Mouse (Mus musculus) B cell, adult 62 days (primary cell): Measurements from ENCODE around the gene Sac3d1. TPM values are rescaled to one million over a fixed set of nuclear protein-coding genes. Genes with fewer than 3 reads are reported as not detected.

ENCODE experiments used
- total RNA-seq: library from RNA; stranded (reverse); gene quantifications from 4 replicates; pipeline ENCODE4 v1.2.4, GENCODE M21; 2023

The Sac3d1 gene
- 6.4 to 8.9 TPM (median 8.8 TPM) in 4 replicates for total RNA-seq

GRCm38 (mm10) chr19:6117986-6118676 lies at the start of gene Sac3d1:
Sac3d1 (minus strand) TSS chr19:6118650.

GRCm38 (mm10) chr19:6141394-6141749 lies 22.9 kb upstream of the Sac3d1 start, which contains the start of gene Arl2:
Arl2 (minus strand) TSS chr19:6141548.

GRCm38 (mm10) chr19:6140678-6141393 lies 22.4 kb upstream of the Sac3d1 start, which contains the start of gene Batf2:
Batf2 (plus strand) TSS chr19:6140983.

GRCm38 (mm10) chr19:6127760-6128341 lies 9.4 kb upstream of the Sac3d1 start, which contains the start of gene Snx15:
Snx15 (minus strand) TSS chr19:6128304.

GRCm38 (mm10) chr19:6105586-6105985 lies 12.9 kb downstream of the Sac3d1 start, which contains the start of gene Naaladl1:
Naaladl1 (plus strand) TSS chr19:6105782.

DNA sequence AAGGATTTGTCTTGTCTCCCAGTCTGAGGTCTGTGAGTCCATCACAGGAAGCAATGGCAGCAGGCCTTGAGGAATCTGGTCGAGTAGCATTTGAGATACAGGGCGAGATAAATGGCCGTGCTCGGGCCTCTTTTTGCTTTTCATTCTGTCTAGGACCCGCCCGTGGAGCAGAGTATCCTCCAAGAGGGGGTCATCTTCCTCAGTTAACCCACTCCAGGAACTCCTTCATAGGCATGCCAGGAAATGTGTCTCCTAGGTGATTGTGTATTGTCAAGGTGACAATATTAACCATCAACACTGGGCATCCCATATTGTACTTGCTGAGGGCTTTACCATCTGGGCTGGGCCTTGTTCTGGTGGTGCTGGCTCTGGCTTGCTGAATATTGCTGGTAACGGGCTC lies 24.3 kb downstream of the Sac3d1 start, which contains the start of gene AC131692.1:
AC131692.1 (plus strand) TSS at position 301 of the 400 bp plus-strand sequence.

GRCm38 (mm10) chr19:6084478-6085248 lies 33.8 kb downstream of the Sac3d1 start, which contains the start of the genes Zfpl1 and Cdca5:
Zfpl1 (minus strand) TSS chr19:6084956.
Cdca5 (plus strand) TSS chr19:6084983.

GRCm38 (mm10) chr19:6082156-6082555 lies 36.3 kb downstream of the Sac3d1 start, which contains the start of gene Gm28374:
Gm28374 (minus strand) TSS chr19:6082256.

GRCm38 (mm10) chr19:6079983-6080480 lies 38.4 kb downstream of the Sac3d1 start, which contains the start of gene Tmem262:
Tmem262 (plus strand) TSS chr19:6080033.

GRCm38 (mm10) chr19:6076564-6077393 lies 41.7 kb downstream of the Sac3d1 start, which contains the start of gene Vps51:
Vps51 (minus strand) TSS chr19:6077231.

DNA sequence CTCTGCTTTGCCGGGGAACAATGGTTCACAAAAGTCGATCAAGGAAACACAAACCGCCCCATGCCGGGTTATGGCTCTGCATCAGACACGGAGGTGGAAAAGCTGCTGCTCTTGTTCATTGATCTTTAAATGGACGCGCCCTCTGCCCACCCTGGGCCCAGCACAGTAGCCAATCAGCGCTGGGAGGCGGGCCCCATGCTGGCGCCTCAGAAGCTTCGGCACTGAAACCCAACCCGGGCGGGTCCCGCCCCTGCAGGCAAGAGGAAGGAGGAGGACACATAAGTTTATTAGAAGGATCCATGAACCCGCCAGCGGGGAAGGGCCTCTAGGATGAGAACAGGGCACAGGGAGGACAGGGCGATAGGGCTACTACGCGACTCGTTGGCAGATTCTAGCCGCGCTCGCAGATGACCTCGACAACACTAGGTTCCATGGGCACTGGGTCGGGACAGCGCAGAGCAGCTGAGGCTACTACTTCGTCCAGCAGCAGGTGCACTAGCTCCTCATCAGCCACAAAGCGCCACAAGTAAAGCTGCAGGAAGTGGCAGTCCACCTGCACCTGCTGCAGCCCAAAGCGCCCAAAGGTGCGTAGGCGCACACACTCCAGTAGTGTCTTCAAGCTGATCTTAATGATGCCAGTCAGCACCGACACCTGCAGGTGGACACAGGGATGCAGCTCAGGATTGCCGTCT lies 50.6 kb downstream of the Sac3d1 start, which contains the start of gene Tm7sf2:
Tm7sf2 (minus strand) TSS at position 650 of the 692 bp plus-strand sequence.

Other genes with a start within 250 kb of the Sac3d1 start
- 33.0 to 43.6 TPM (median 39.5 TPM) in 4 replicates for gene Frmd8, start 243.4 kb downstream of the Sac3d1 start, total RNA-seq
- gene Slc25a45, start 240.8 kb downstream of the Sac3d1 start, total RNA-seq = 17.1 to 24.8 TPM (median 22.9 TPM) in 4 replicates
- 1.8 to 2.4 TPM (median 2.4 TPM) in 4 replicates for gene Tigd3, start 224.5 kb downstream of the Sac3d1 start, total RNA-seq
- gene Dpf2, start 205.6 kb downstream of the Sac3d1 start, total RNA-seq = 146 to 167 TPM (median 148 TPM) in 4 replicates
- gene Cdc42ep2, start 193.8 kb downstream of the Sac3d1 start, total RNA-seq = 0.15 to 0.43 TPM (median 0.15 TPM) in 3 of 4 replicates, not detected in the other
- 70.0 to 82.8 TPM (median 72.2 TPM) in 4 replicates for gene Pola2, start 154.4 kb downstream of the Sac3d1 start, total RNA-seq
- gene Slc22a20, start 132.5 kb downstream of the Sac3d1 start, total RNA-seq = not detected in 4 replicates
- 72.1 to 103 TPM (median 80.6 TPM) in 4 replicates for gene Capn1, start 102.8 kb downstream of the Sac3d1 start, total RNA-seq
- 154 to 181 TPM (median 166 TPM) in 4 replicates for gene Syvn1, start 72.1 kb downstream of the Sac3d1 start, total RNA-seq
- gene Mrpl49, start 60.9 kb downstream of the Sac3d1 start, total RNA-seq = 15.2 to 17.2 TPM (median 15.8 TPM) in 4 replicates
- 3,352 to 3,577 TPM (median 3,439 TPM) in 4 replicates for gene Fau, start 60.8 kb downstream of the Sac3d1 start, total RNA-seq
- gene Znhit2, start 57.5 kb downstream of the Sac3d1 start, total RNA-seq = 10.8 to 13.2 TPM (median 12.5 TPM) in 4 replicates
- gene Tm7sf2, start 50.3 kb downstream of the Sac3d1 start, total RNA-seq = 9.1 to 13.6 TPM (median 10.5 TPM) in 4 replicates
- gene Vps51, start 41.4 kb downstream of the Sac3d1 start, total RNA-seq = 94.8 to 109 TPM (median 102 TPM) in 4 replicates
- gene Tmem262, start 38.6 kb downstream of the Sac3d1 start, total RNA-seq = not detected in 4 replicates
- gene Gm28374, start 36.4 kb downstream of the Sac3d1 start, total RNA-seq = not detected in 4 replicates
- gene Zfpl1, start 33.7 kb downstream of the Sac3d1 start, total RNA-seq = 50.9 to 56.9 TPM (median 54.3 TPM) in 4 replicates
- gene Cdca5, start 33.7 kb downstream of the Sac3d1 start, total RNA-seq = 1.4 to 2.8 TPM (median 1.8 TPM) in 4 replicates
- 0.81 TPM in 1 of 4 replicates, not detected in the others for gene AC131692.1, start 24.2 kb downstream of the Sac3d1 start, total RNA-seq
- not detected in 4 replicates for gene Naaladl1, start 12.9 kb downstream of the Sac3d1 start, total RNA-seq
- 31.0 to 37.8 TPM (median 33.7 TPM) in 4 replicates for gene Snx15, start 9.7 kb upstream of the Sac3d1 start, total RNA-seq
- gene Batf2, start 22.3 kb upstream of the Sac3d1 start, total RNA-seq = not detected in 4 replicates
- gene Arl2, start 22.9 kb upstream of the Sac3d1 start, total RNA-seq = 27.2 to 31.2 TPM (median 29.9 TPM) in 4 replicates
- gene Majin, start 65.7 kb upstream of the Sac3d1 start, total RNA-seq = not detected in 4 replicates
- not detected in 4 replicates for gene Gpha2, start 107.7 kb upstream of the Sac3d1 start, total RNA-seq
- 24.9 to 26.1 TPM (median 25.8 TPM) in 4 replicates for gene Ppp2r5b, start 117.2 kb upstream of the Sac3d1 start, total RNA-seq
- gene Atg2a, start 123.0 kb upstream of the Sac3d1 start, total RNA-seq = 179 to 210 TPM (median 199 TPM) in 4 replicates
- gene Ehd1, start 158.1 kb upstream of the Sac3d1 start, total RNA-seq = 271 to 293 TPM (median 280 TPM) in 4 replicates
- gene Cdc42bpg, start 187.8 kb upstream of the Sac3d1 start, total RNA-seq = 13.0 to 21.1 TPM (median 19.9 TPM) in 4 replicates
- 31.5 to 38.7 TPM (median 34.4 TPM) in 4 replicates for gene Men1, start 216.3 kb upstream of the Sac3d1 start, total RNA-seq
- 580 to 628 TPM (median 615 TPM) in 4 replicates for gene Map4k2, start 222.5 kb upstream of the Sac3d1 start, total RNA-seq
- gene Sf1, start 245.0 kb upstream of the Sac3d1 start, total RNA-seq = 968 to 1,062 TPM (median 1,047 TPM) in 4 replicates